Mouse (Mus musculus): Measurements from ENCODE around the gene Nrn1. TPM values are rescaled to one million over a fixed set of nuclear protein-coding genes. Genes with fewer than 3 reads are reported as not detected.

Nrn1 gene
- polyA plus RNA-seq, 1 experiment from 2014 or later: 1.8 TPM

GRCm38 (mm10) chr13:36731016-36731930 is 3.7 kb downstream of the Nrn1 start:
- no peaks in the 10 kb centered on the region for H3K9me3 ChIP-seq (ENCODE audit: control insufficient read depth, low read length)
- no peaks in the 10 kb centered on the region for H3K36me3 ChIP-seq (ENCODE audit: control insufficient read depth, insufficient read depth, low read length)
- H3K4me2 ChIP-seq (replicated peaks; ENCODE audit: low read depth): peak overlapping the region; percentile 31
- no peak overlapping the region for H3K27ac ChIP-seq (replicated peaks)
- H3K4me1 ChIP-seq (replicated peaks; ENCODE audit: control insufficient read depth, insufficient read depth): peaks cover 4% of the 10 kb centered on the region; the same call in 1 of the 2 replicates
- peak; percentile 36 for DNase-seq (ENCODE audit: low spot score)
- H3K27me3 ChIP-seq (ENCODE audit: control insufficient read depth, insufficient read depth, low read length): peaks cover 24% of the 10 kb centered on the region
- WGBS: 14% methylated on average over 34 of the region's 34 CpGs
- H3K9ac ChIP-seq (ENCODE audit: low read length): no peak overlapping the region
- ATAC-seq (ENCODE audit: low FRiP score, low TSS enrichment): no peak
- TF ChIP-seq CTCF (IDR thresholded peaks at IDR 0.05; ENCODE audit: low read depth) (no peak), EP300 (optimal IDR thresholded peaks at IDR 0.05) (no peak)
- peak overlapping the region; percentile 35 for H3K4me3 ChIP-seq (ENCODE audit: low read depth, low read length)

- peaks cover 24% of the 10 kb centered on the region for H3K27me3 ChIP-seq (ENCODE audit: control insufficient read depth, insufficient read depth, low read length)
These were observed 4.6 kb downstream of the Nrn1 start for GRCm38 (mm10) chr13:36730341-36730761.

GRCm38 (mm10) chr13:36729731-36730340 is 5.1 kb downstream of the Nrn1 start:
- H3K27ac ChIP-seq (replicated peaks): no peak overlapping the region
- no peak overlapping the region for H3K4me3 ChIP-seq (ENCODE audit: low read depth, low read length)
- no peak overlapping the region for H3K4me2 ChIP-seq (replicated peaks; ENCODE audit: low read depth)
- peaks cover 2% of the 10 kb centered on the region; the same call in 1 of the 2 replicates for H3K4me1 ChIP-seq (replicated peaks; ENCODE audit: control insufficient read depth, insufficient read depth)
- H3K27me3 ChIP-seq (ENCODE audit: control insufficient read depth, insufficient read depth, low read length): peaks cover 21% of the 10 kb centered on the region
- H3K9ac ChIP-seq (ENCODE audit: low read length): no peak overlapping the region
- no peaks in the 10 kb centered on the region for H3K9me3 ChIP-seq (ENCODE audit: control insufficient read depth, low read length)
- no peak for TF ChIP-seq EP300 (optimal IDR thresholded peaks at IDR 0.05)
- no peak for TF ChIP-seq CTCF (IDR thresholded peaks at IDR 0.05; ENCODE audit: low read depth)
- 24% methylated on average over 13 of the region's 13 CpGs for WGBS
- ATAC-seq (ENCODE audit: low FRiP score, low TSS enrichment): no peak
- no peaks in the 10 kb centered on the region for H3K36me3 ChIP-seq (ENCODE audit: control insufficient read depth, insufficient read depth, low read length)
- peak; percentile 15 for DNase-seq (ENCODE audit: low spot score)

More at GRCm38 (mm10) chr13:36730341-36730761, 4.6 kb downstream of the Nrn1 start:
- no peak overlapping the region for H3K4me2 ChIP-seq (replicated peaks; ENCODE audit: low read depth)
- no peaks in the 10 kb centered on the region for H3K36me3 ChIP-seq (ENCODE audit: control insufficient read depth, insufficient read depth, low read length)
- 20% methylated on average over 14 of the region's 14 CpGs for WGBS
- no peaks in the 10 kb centered on the region for H3K9me3 ChIP-seq (ENCODE audit: control insufficient read depth, low read length)
- no peak overlapping the region for H3K9ac ChIP-seq (ENCODE audit: low read length)
- H3K27ac ChIP-seq (replicated peaks): no peak overlapping the region
- DNase-seq (ENCODE audit: low spot score): no peak
- no peak for TF ChIP-seq EP300 (optimal IDR thresholded peaks at IDR 0.05)
- TF ChIP-seq CTCF (IDR thresholded peaks at IDR 0.05; ENCODE audit: low read depth): no peak
- H3K4me1 ChIP-seq (replicated peaks; ENCODE audit: control insufficient read depth, insufficient read depth): peaks cover 4% of the 10 kb centered on the region; the same call in 1 of the 2 replicates
- no peak for ATAC-seq (ENCODE audit: low FRiP score, low TSS enrichment)
- H3K4me3 ChIP-seq (ENCODE audit: low read depth, low read length): no peak overlapping the region

GRCm38 (mm10) chr13:36728509-36728908 is 6.4 kb downstream of the Nrn1 start:
- no peak for ATAC-seq (ENCODE audit: low FRiP score, low TSS enrichment)
- WGBS: 20% methylated on average over 5 of the region's 5 CpGs
- no peak overlapping the region for H3K4me3 ChIP-seq (ENCODE audit: low read depth, low read length)

GRCm38 (mm10) chr13:36727779-36728470 is 7.0 kb downstream of the Nrn1 start:
- H3K9ac ChIP-seq (ENCODE audit: low read length): no peak overlapping the region

More at GRCm38 (mm10) chr13:36728509-36728908, 6.4 kb downstream of the Nrn1 start:
- no peak for DNase-seq (ENCODE audit: low spot score)
- Histone ChIP-seq H3K9me3 (ENCODE audit: control insufficient read depth, low read length) (no peaks in the 10 kb centered on the region), H3K27me3 (ENCODE audit: control insufficient read depth, insufficient read depth, low read length) (peaks cover 19% of the 10 kb centered on the region), H3K9ac (ENCODE audit: low read length) (no peak overlapping the region), H3K36me3 (ENCODE audit: control insufficient read depth, insufficient read depth, low read length) (no peaks in the 10 kb centered on the region), H3K4me1 (replicated peaks; ENCODE audit: control insufficient read depth, insufficient read depth) (peaks cover 5% of the 10 kb centered on the region; the same call in 1 of the 2 replicates), H3K4me2 (replicated peaks; ENCODE audit: low read depth) (no peak overlapping the region), H3K27ac (replicated peaks) (no peak overlapping the region)
- TF ChIP-seq EP300 (optimal IDR thresholded peaks at IDR 0.05): no peak
- no peak for TF ChIP-seq CTCF (IDR thresholded peaks at IDR 0.05; ENCODE audit: low read depth)

More at GRCm38 (mm10) chr13:36727779-36728470, 7.0 kb downstream of the Nrn1 start:
- DNase-seq (ENCODE audit: low spot score) (no peak), ATAC-seq (ENCODE audit: low FRiP score, low TSS enrichment) (no peak)
- Histone ChIP-seq H3K4me3 (ENCODE audit: low read depth, low read length) (peak overlapping the region; percentile 29), H3K27ac (replicated peaks) (no peak overlapping the region), H3K9me3 (ENCODE audit: control insufficient read depth, low read length) (no peaks in the 10 kb centered on the region), H3K4me2 (replicated peaks; ENCODE audit: low read depth) (no peak overlapping the region), H3K27me3 (ENCODE audit: control insufficient read depth, insufficient read depth, low read length) (peaks cover 19% of the 10 kb centered on the region), H3K36me3 (ENCODE audit: control insufficient read depth, insufficient read depth, low read length) (no peaks in the 10 kb centered on the region), H3K4me1 (replicated peaks; ENCODE audit: control insufficient read depth, insufficient read depth) (peaks cover 5% of the 10 kb centered on the region; the same call in 1 of the 2 replicates)
- 3% methylated on average over 23 of the region's 23 CpGs for WGBS
- no peak for TF ChIP-seq EP300 (optimal IDR thresholded peaks at IDR 0.05)
- TF ChIP-seq CTCF (IDR thresholded peaks at IDR 0.05; ENCODE audit: low read depth): no peak
